Mouse (Mus musculus) c-Kit-positive CD71-negative TER-119-negative erythroid progenitor cells, embryonic 14.5 days (primary cell): ENCODE measurements at regions not wholly inside any gene's neighbourhood (a gene's known extent, or its start where the extent isn't known, plus 50 kb on each side); places are given as distances from the start of the nearest gene placed in this dataset.

ENCODE experiments used
- DNase-seq: peaks from one replicate; pipeline ENCODE4 v3.0.0-alpha.2; 2013; ENCODE audit warnings: low read depth

GRCm38 (mm10) chr9:71420064-71420463, 65.7 kb downstream of the Polr2m start:
- no peak for DNase-seq

- DNase-seq: no peak
Measured at GRCm38 (mm10) chr9:71418531-71418930, 67.2 kb downstream of the Polr2m start.

- DNase-seq: no peak
Measured at GRCm38 (mm10) chr9:71417248-71417647, 68.5 kb downstream of the Polr2m start.

GRCm38 (mm10) chr9:71411171-71411570, 74.6 kb downstream of the Polr2m start:
- no peak for DNase-seq

- DNase-seq: no peak
Measured at GRCm38 (mm10) chr9:71409925-71410324, 75.8 kb downstream of the Polr2m start.

- no peak for DNase-seq
Measured at GRCm38 (mm10) chr9:71408946-71409345, 76.8 kb downstream of the Polr2m start.

GRCm38 (mm10) chr9:71404396-71405135, 81.2 kb downstream of the Polr2m start:
- no peak for DNase-seq

- no peak for DNase-seq
Measured at GRCm38 (mm10) chr9:71401667-71402066, 84.1 kb downstream of the Polr2m start.

GRCm38 (mm10) chr9:71399346-71399745, 86.4 kb downstream of the Polr2m start:
- DNase-seq: no peak

- no peak for DNase-seq
Measured at GRCm38 (mm10) chr9:71396784-71397183, 89.0 kb downstream of the Polr2m start.

- no peak for DNase-seq
Measured at GRCm38 (mm10) chr9:71390221-71390620, 95.5 kb downstream of the Polr2m start.

- no peak for DNase-seq
Measured at GRCm38 (mm10) chr9:71387426-71387825, 98.3 kb downstream of the Polr2m start.

GRCm38 (mm10) chr9:71383901-71384300, 101.8 kb downstream of the Polr2m start:
- DNase-seq: no peak

GRCm38 (mm10) chr9:71379731-71380250, 105.9 kb downstream of the Polr2m start:
- no peak for DNase-seq

- no peak for DNase-seq
Measured at GRCm38 (mm10) chr9:71369760-71370159, 116.0 kb downstream of the Polr2m start.

- DNase-seq: no peak
Measured at GRCm38 (mm10) chr9:71369202-71369601, 116.5 kb downstream of the Polr2m start.

GRCm38 (mm10) chr9:71366573-71366972, 119.2 kb downstream of the Polr2m start:
- DNase-seq: no peak

GRCm38 (mm10) chr9:71365177-71365738, 120.5 kb downstream of the Polr2m start:
- no peak for DNase-seq

- DNase-seq: no peak
Measured at GRCm38 (mm10) chr9:71364047-71364665, 121.6 kb downstream of the Polr2m start.

- no peak for DNase-seq
Measured at GRCm38 (mm10) chr9:71362401-71362800, 123.3 kb downstream of the Polr2m start.

- DNase-seq: no peak
Measured at GRCm38 (mm10) chr9:71361961-71362360, 123.8 kb downstream of the Polr2m start.

- DNase-seq: no peak
Measured at GRCm38 (mm10) chr9:71361311-71361710, 124.4 kb downstream of the Polr2m start.

GRCm38 (mm10) chr9:71360676-71361075, 125.1 kb downstream of the Polr2m start:
- no peak for DNase-seq
